Mouse (Mus musculus) hindbrain, embryonic 11.5 days (tissue): ENCODE data around the gene Dbp. TPM values are rescaled to one million over a fixed set of nuclear protein-coding genes. Genes with fewer than 3 reads are reported as not detected.
A peak's percentile ranks its signal among the peaks of the same experiment; 100 is the strongest.

Experiments
- ATAC-seq: fragments of 200-750 bp; cut with Nextera tagmentation; 2 replicates; pipeline ENCODE4 v1.8.0; 2017; ENCODE audit warnings: mild to moderate bottlenecking, moderate TSS enrichment, moderate library complexity; ENCODE audit not compliant: low FRiP score
- DNase-seq: peaks from one replicate; pipeline ENCODE4 v3.0.0-alpha.2; 2015; ENCODE audit warnings: low spot score
- H3K27ac ChIP-seq: fragments of 300-500 bp; sonication (generic); 2 replicates; pipeline ENCODE4 v1.5.1; 2014; ENCODE audit warnings: mild to moderate bottlenecking, low read depth, low read length
- H3K27me3 ChIP-seq: fragments of 300-500 bp; sonication (generic); 2 replicates; pipeline ENCODE4 v1.6.1; 2014; ENCODE audit warnings: mild to moderate bottlenecking, low read length, moderate library complexity, mixed read lengths; ENCODE audit not compliant: control insufficient read depth, insufficient read depth
- H3K36me3 ChIP-seq: fragments of 300-500 bp; sonication (generic); 2 replicates; pipeline ENCODE4 v1.6.1; 2014; ENCODE audit warnings: mild to moderate bottlenecking, low read length, moderate library complexity, mixed read lengths; ENCODE audit not compliant: control insufficient read depth, insufficient read depth
- H3K4me1 ChIP-seq: fragments of 300-500 bp; sonication (generic); replicated peaks from 2 replicates; pipeline ENCODE4 v1.6.1; 2014; ENCODE audit warnings: low read length, mixed read lengths; ENCODE audit not compliant: control insufficient read depth, insufficient read depth
- H3K4me2 ChIP-seq: fragments of 300-500 bp; sonication (generic); replicated peaks from 2 replicates; pipeline ENCODE4 v1.6.1; 2014; ENCODE audit warnings: mild to moderate bottlenecking, low read depth, low read length
- H3K4me3 ChIP-seq: fragments of 300-500 bp; sonication (generic); 2 replicates; pipeline ENCODE4 v1.5.1; 2014; ENCODE audit warnings: low read depth, low read length
- H3K9ac ChIP-seq: fragments of 300-500 bp; sonication (generic); 2 replicates; pipeline ENCODE4 v1.6.1; 2014; ENCODE audit warnings: low read depth, low read length
- H3K9me3 ChIP-seq: fragments of 300-500 bp; sonication (generic); 2 replicates; pipeline ENCODE4 v1.6.1; 2016; ENCODE audit warnings: low read length; ENCODE audit not compliant: control insufficient read depth
- WGBS: fragments of 180-500 bp; shearing (Covaris S2); extraction: QIAGEN DNeasy Blood & Tissue Kit; methylation state at CpG from one replicate; pipeline ENCODE4 v1.1.7; 2014; 5-methylcytosine and 5-hydroxymethylcytosine counted together
- polyA plus RNA-seq: library from polyadenylated mRNA; unstranded; fragments of >200 nt; fragmentation: Nextera tagmentation; extraction: Ambion mirVana; gene quantifications from 2 replicates; pipeline ENCODE4 v1.2.1, GENCODE M21; 2014

Gene Dbp
- polyA plus RNA-seq, 1 experiment from 2014 or later, result 2.2 TPM

- H3K4me3 ChIP-seq, result no peak overlapping the region
- H3K4me1 ChIP-seq, result peaks cover 23% of the 10 kb centered on the region
- no peak overlapping the region for H3K9ac ChIP-seq
- ATAC-seq (no peak), DNase-seq (no peak)
- H3K27ac ChIP-seq, result no peak overlapping the region
- 83% methylated on average over 11 of the region's 11 CpGs for WGBS
- peaks cover 20% of the 10 kb centered on the region for H3K27me3 ChIP-seq
- H3K36me3 ChIP-seq, result no peaks in the 10 kb centered on the region
- no peak overlapping the region; the same call in 1 of the 2 replicates for H3K4me2 ChIP-seq
- no peaks in the 10 kb centered on the region for H3K9me3 ChIP-seq
Observed at GRCm38 (mm10) chr7:45701607-45702006, 3.3 kb upstream of the Dbp start.

- Histone ChIP-seq H3K27ac (no peak overlapping the region), H3K36me3 (no peaks in the 10 kb centered on the region), H3K9me3 (no peaks in the 10 kb centered on the region), H3K27me3 (peaks cover 20% of the 10 kb centered on the region), H3K4me3 (no peak overlapping the region), H3K4me1 (peaks cover 24% of the 10 kb centered on the region), H3K4me2 (no peak overlapping the region), H3K9ac (no peak overlapping the region)
- ATAC-seq (no peak), DNase-seq (no peak)
- 90% methylated on average over 11 of the region's 11 CpGs for WGBS
Observed at GRCm38 (mm10) chr7:45702316-45702715, 2.6 kb upstream of the Dbp start.

GRCm38 (mm10) chr7:45702809-45703520 lies 1.9 kb upstream of the Dbp start:
- no peaks in the 10 kb centered on the region for H3K36me3 ChIP-seq
- peaks cover 20% of the 10 kb centered on the region for H3K27me3 ChIP-seq
- H3K4me3 ChIP-seq, result no peak overlapping the region
- 89% methylated on average over 17 of the region's 17 CpGs for WGBS
- H3K4me1 ChIP-seq, result peaks cover 30% of the 10 kb centered on the region
- no peak overlapping the region for H3K27ac ChIP-seq
- ATAC-seq, result no peak
- DNase-seq, result no peak
- H3K4me2 ChIP-seq, result no peak overlapping the region
- H3K9me3 ChIP-seq, result no peaks in the 10 kb centered on the region
- H3K9ac ChIP-seq, result no peak overlapping the region

GRCm38 (mm10) chr7:45703521-45704033 lies 1.3 kb upstream of the Dbp start:
- ATAC-seq (no peak), DNase-seq (no peak)
- Histone ChIP-seq H3K9me3 (no peaks in the 10 kb centered on the region), H3K36me3 (no peaks in the 10 kb centered on the region), H3K9ac (peak overlapping the region; percentile 50; the same call in 1 of the 2 replicates), H3K4me2 (peak overlapping the region; percentile 95), H3K27ac (peak overlapping the region; percentile 81), H3K4me1 (peaks cover 35% of the 10 kb centered on the region), H3K4me3 (peak overlapping the region; percentile 39), H3K27me3 (peaks cover 18% of the 10 kb centered on the region)
- 45% methylated on average over 12 of the region's 12 CpGs for WGBS

GRCm38 (mm10) chr7:45704046-45704559 lies 785 bp upstream of the Dbp start:
- H3K9ac ChIP-seq, result peak overlapping the region; percentile 50; the same call in 1 of the 2 replicates
- 1% methylated on average over 13 of the region's 13 CpGs for WGBS
- peak overlapping the region; percentile 95 for H3K4me2 ChIP-seq

GRCm38 (mm10) chr7:45705443-45705864 lies 566 bp downstream of the Dbp start:
- H3K9me3 ChIP-seq, result no peaks in the 10 kb centered on the region
- H3K36me3 ChIP-seq, result no peaks in the 10 kb centered on the region
- H3K4me1 ChIP-seq, result peaks cover 43% of the 10 kb centered on the region
- WGBS, result under 1% methylated on average over 21 of the region's 21 CpGs
- H3K4me3 ChIP-seq, result peak overlapping the region; percentile 54
- peak overlapping the region; percentile 95 for H3K4me2 ChIP-seq
- DNase-seq (no peak), ATAC-seq (0 out of 2 replicates have a peak, but pooled peaks have one; percentile 0)
- H3K27me3 ChIP-seq, result peaks cover 2% of the 10 kb centered on the region
- peak overlapping the region; percentile 56; the same call in 1 of the 2 replicates for H3K27ac ChIP-seq
- peak overlapping the region; percentile 38; the same call in 1 of the 2 replicates for H3K9ac ChIP-seq

More at GRCm38 (mm10) chr7:45704046-45704559, 785 bp upstream of the Dbp start:
- peak; percentile 62 for ATAC-seq
- H3K27ac ChIP-seq, result peak overlapping the region; percentile 81
- H3K4me1 ChIP-seq, result peaks cover 39% of the 10 kb centered on the region
- peaks cover 13% of the 10 kb centered on the region for H3K27me3 ChIP-seq
- DNase-seq, result peak; percentile 80
- peak overlapping the region; percentile 39 for H3K4me3 ChIP-seq
- no peaks in the 10 kb centered on the region for H3K9me3 ChIP-seq
- H3K36me3 ChIP-seq, result no peaks in the 10 kb centered on the region

GRCm38 (mm10) chr7:45705873-45706281 lies 989 bp downstream of the Dbp start:
- Histone ChIP-seq H3K36me3 (0 out of 2 replicates have a peak, but pooled peaks cover 2% of the 10 kb centered on the region), H3K27ac (no peak overlapping the region), H3K4me1 (peaks cover 41% of the 10 kb centered on the region), H3K27me3 (no peaks in the 10 kb centered on the region), H3K4me2 (peak overlapping the region; percentile 95), H3K9me3 (no peaks in the 10 kb centered on the region), H3K4me3 (peak overlapping the region; percentile 54), H3K9ac (peak overlapping the region; percentile 66)
- ATAC-seq, result no peak
- DNase-seq, result peak; percentile 49
- 0% methylated on average over 7 of the region's 7 CpGs for WGBS

GRCm38 (mm10) chr7:45706721-45707241 lies 1.9 kb downstream of the Dbp start:
- Histone ChIP-seq H3K27me3 (no peaks in the 10 kb centered on the region), H3K4me1 (peaks cover 41% of the 10 kb centered on the region), H3K9ac (peak overlapping the region; percentile 66), H3K36me3 (peaks cover 3% of the 10 kb centered on the region; the same call in 1 of the 2 replicates), H3K9me3 (no peaks in the 10 kb centered on the region), H3K27ac (peak overlapping the region; percentile 56; the same call in 1 of the 2 replicates), H3K4me2 (peak overlapping the region; percentile 95), H3K4me3 (peak overlapping the region; percentile 54)
- DNase-seq (peak; percentile 83), ATAC-seq (no peak)
- under 1% methylated on average over 24 of the region's 45 CpGs for WGBS
